Mouse (Mus musculus) liver, adult 10 weeks (tissue): ENCODE data around the gene Plekhm2. TPM values are rescaled to one million over a fixed set of nuclear protein-coding genes. Genes with fewer than 3 reads are reported as not detected.

Experiments
- polyA plus RNA-seq: library from polyadenylated mRNA; stranded (reverse); fragments of 350-450 nt; fragmentation: Illumina TruSeq; extraction: RNeasy Lipid Tissue Mini Kit (QIAGEN cat#74804); gene quantifications from one replicate; pipeline ENCODE4 v1.2.3, GENCODE M21; 2014; ENCODE audit warnings: low read depth, low replicate concordance

Gene Plekhm2
- 0.69 TPM for polyA plus RNA-seq

GRCm38 (mm10) chr4:141664799-141665198 lies at the start of gene Plekhm2:
Gene Plekhm2, minus strand, starts transcription at chr4:141664899.

GRCm38 (mm10) chr4:141685499-141685898 lies 20.8 kb upstream of the Plekhm2 start, which contains the start of gene Rsc1a1:
Gene Rsc1a1, minus strand, starts transcription at chr4:141685599.

GRCm38 (mm10) chr4:141623666-141624065 lies 41.0 kb downstream of the Plekhm2 start, which contains the start of gene Slc25a34:
Gene Slc25a34, minus strand, starts transcription at chr4:141623821.

GRCm38 (mm10) chr4:141618565-141619243 lies 46.0 kb downstream of the Plekhm2 start, which contains the start of gene Tmem82:
Gene Tmem82, minus strand, starts transcription at chr4:141618633.

GRCm38 (mm10) chr4:141605861-141606260 lies 58.8 kb downstream of the Plekhm2 start, which contains the start of gene Fblim1:
Gene Fblim1, minus strand, starts transcription at chr4:141606096.

Other genes with a start within 250 kb of the Plekhm2 start
- not detected for gene Clcnkb, start 248.9 kb downstream of the Plekhm2 start, polyA plus RNA-seq
- gene Hspb7, start 244.1 kb downstream of the Plekhm2 start, polyA plus RNA-seq, result not detected
- not detected for gene Srarp, start 228.8 kb downstream of the Plekhm2 start, polyA plus RNA-seq
- 0.37 TPM for gene Zbtb17, start 220.2 kb downstream of the Plekhm2 start, polyA plus RNA-seq
- 1.6 TPM for gene Spen, start 126.3 kb downstream of the Plekhm2 start, polyA plus RNA-seq
- gene Fblim1, start 58.8 kb downstream of the Plekhm2 start, polyA plus RNA-seq, result 0.48 TPM
- 1.1 TPM for gene Tmem82, start 46.3 kb downstream of the Plekhm2 start, polyA plus RNA-seq
- 0.42 TPM for gene Slc25a34, start 41.1 kb downstream of the Plekhm2 start, polyA plus RNA-seq
- gene Rsc1a1, start 20.7 kb upstream of the Plekhm2 start, polyA plus RNA-seq, result 5.0 TPM
- gene Ddi2, start 58.5 kb upstream of the Plekhm2 start, polyA plus RNA-seq, result 60.2 TPM
- 25.5 TPM for gene Agmat, start 81.8 kb upstream of the Plekhm2 start, polyA plus RNA-seq
- gene Dnajc16, start 126.0 kb upstream of the Plekhm2 start, polyA plus RNA-seq, result 2.8 TPM
- 7.8 TPM for gene Casp9, start 128.7 kb upstream of the Plekhm2 start, polyA plus RNA-seq
- not detected for gene Cela2a, start 161.3 kb upstream of the Plekhm2 start, polyA plus RNA-seq
- not detected for gene Ctrc, start 181.5 kb upstream of the Plekhm2 start, polyA plus RNA-seq
- gene Efhd2, start 210.0 kb upstream of the Plekhm2 start, polyA plus RNA-seq, result 2.0 TPM